Mouse (Mus musculus) limb, embryonic 12.5 days (tissue): Measurements from ENCODE around the gene Dnaja3. TPM values are rescaled to one million over a fixed set of nuclear protein-coding genes. Genes with fewer than 3 reads are reported as not detected.

Experiments
- ATAC-seq: fragments of 200-750 bp; cut with Nextera tagmentation; 2 replicates; pipeline ENCODE4 v1.8.0; 2017; ENCODE audit warnings: low read depth, moderate TSS enrichment; ENCODE audit not compliant: insufficient number of reproducible peaks, insufficient read depth, low FRiP score, low TSS enrichment
- H3K27ac ChIP-seq: fragments of 300-500 bp; sonication (generic); 2 replicates; pipeline ENCODE4 v1.5.1; 2016; ENCODE audit warnings: mild to moderate bottlenecking, moderate library complexity
- H3K27me3 ChIP-seq: fragments of 300-500 bp; sonication (generic); 2 replicates; pipeline ENCODE4 v1.6.1; 2016; ENCODE audit warnings: mild to moderate bottlenecking, moderate library complexity
- H3K36me3 ChIP-seq: fragments of 300-500 bp; sonication (generic); 2 replicates; pipeline ENCODE4 v1.6.1; 2016; ENCODE audit warnings: mild to moderate bottlenecking, moderate library complexity
- H3K4me1 ChIP-seq: fragments of 300-500 bp; sonication (generic); replicated peaks from 2 replicates; pipeline ENCODE4 v1.6.1; 2016
- H3K4me2 ChIP-seq: fragments of 300-500 bp; sonication (generic); 2 replicates; pipeline ENCODE4 v1.6.1; 2016; ENCODE audit warnings: mild to moderate bottlenecking, moderate library complexity
- H3K4me3 ChIP-seq: fragments of 300-500 bp; sonication (generic); replicated peaks from 2 replicates; pipeline ENCODE4 v1.5.1; 2016; ENCODE audit warnings: mild to moderate bottlenecking
- H3K9ac ChIP-seq: fragments of 300-500 bp; sonication (generic); replicated peaks from 2 replicates; pipeline ENCODE4 v1.6.1; 2016; ENCODE audit warnings: mild to moderate bottlenecking, moderate library complexity
- H3K9me3 ChIP-seq: fragments of 300-500 bp; sonication (generic); 2 replicates; pipeline ENCODE4 v1.6.1; 2016; ENCODE audit warnings: mild to moderate bottlenecking, moderate library complexity
- WGBS: fragments of 180-500 bp; shearing (Covaris S2); methylation state at CpG from one replicate; pipeline ENCODE4 v1.1.7; 2016; 5-methylcytosine and 5-hydroxymethylcytosine counted together
- polyA plus RNA-seq: library from polyadenylated mRNA; unstranded; fragments of >200 nt; fragmentation: Nextera tagmentation; extraction: Ambion mirVana; gene quantifications from 2 replicates; pipeline ENCODE4 v1.2.1, GENCODE M21; 2016

Dnaja3 gene
- polyA plus RNA-seq: 55.1 and 58.0 TPM in 2 replicates

GRCm38 (mm10) chr16:4639831-4640237 lies at the start of gene Dnaja3, which contains the start of gene Vasn:
TSS of gene Dnaja3 (plus strand) at chr16:4639989.
TSS of gene Vasn (plus strand) at chr16:4639941.
- no peaks in the 10 kb centered on the region for H3K9me3 ChIP-seq
- peaks cover 22% of the 10 kb centered on the region for H3K36me3 ChIP-seq
- peak within 1 kb of the TSS; percentile 89 for H3K27ac ChIP-seq
- no peaks in the 10 kb centered on the region for H3K27me3 ChIP-seq
- H3K4me2 ChIP-seq: peak within 1 kb of the TSS; percentile 88
- H3K4me1 ChIP-seq: peaks cover 49% of the 10 kb centered on the region
- ATAC-seq: peak; percentile 96
- H3K4me3 ChIP-seq: peak within 1 kb of the TSS; percentile 64
- WGBS: 1% methylated on average over 21 of the region's 22 CpGs
- peak within 1 kb of the TSS; percentile 75 for H3K9ac ChIP-seq

- H3K27ac ChIP-seq: no peak overlapping the region
- H3K9ac ChIP-seq: no peak overlapping the region
- H3K36me3 ChIP-seq: peaks cover 13% of the 10 kb centered on the region
- H3K9me3 ChIP-seq: no peaks in the 10 kb centered on the region
- H3K4me3 ChIP-seq: no peak overlapping the region
- 95% methylated on average over 9 of the region's 9 CpGs for WGBS
- no peak for ATAC-seq
- H3K4me2 ChIP-seq: no peak overlapping the region
- H3K27me3 ChIP-seq: no peaks in the 10 kb centered on the region
- H3K4me1 ChIP-seq: peaks cover 44% of the 10 kb centered on the region
These were observed 49.6 kb upstream of the Dnaja3 start for GRCm38 (mm10) chr16:4590236-4590635.

GRCm38 (mm10) chr16:4592909-4593875 lies 46.6 kb upstream of the Dnaja3 start:
- H3K9me3 ChIP-seq: no peaks in the 10 kb centered on the region
- peaks cover 54% of the 10 kb centered on the region for H3K4me1 ChIP-seq
- WGBS: 12% methylated on average over 32 of the region's 32 CpGs

GRCm38 (mm10) chr16:4593971-4594813 lies 45.6 kb upstream of the Dnaja3 start, which contains the start of gene Glis2:
TSS of gene Glis2 (plus strand) at chr16:4594713.
- Histone ChIP-seq H3K4me2 (peak within 1 kb of the TSS; percentile 99), H3K9ac (peak within 1 kb of the TSS; percentile 95), H3K27ac (peak within 1 kb of the TSS; percentile 97), H3K9me3 (no peaks in the 10 kb centered on the region), H3K27me3 (no peaks in the 10 kb centered on the region), H3K36me3 (peaks cover 13% of the 10 kb centered on the region), H3K4me3 (peak within 1 kb of the TSS; percentile 89), H3K4me1 (peaks cover 64% of the 10 kb centered on the region)
- ATAC-seq: peak; percentile 82
- WGBS: under 1% methylated on average over 46 of the region's 74 CpGs

More at GRCm38 (mm10) chr16:4592909-4593875, 46.6 kb upstream of the Dnaja3 start:
- ATAC-seq: no peak
- Histone ChIP-seq H3K36me3 (peaks cover 13% of the 10 kb centered on the region), H3K27me3 (no peaks in the 10 kb centered on the region), H3K27ac (peak overlapping the region; percentile 97), H3K4me3 (peak overlapping the region; percentile 89), H3K4me2 (peak overlapping the region; percentile 99), H3K9ac (peak overlapping the region; percentile 95; the same call in 1 of the 2 replicates)

- H3K4me1 ChIP-seq: peaks cover 72% of the 10 kb centered on the region
- peak overlapping the region; percentile 99 for H3K4me2 ChIP-seq
These were observed 44.8 kb upstream of the Dnaja3 start for GRCm38 (mm10) chr16:4594814-4595526.

GRCm38 (mm10) chr16:4595527-4595963 lies 44.2 kb upstream of the Dnaja3 start:
- peak overlapping the region; percentile 97 for H3K27ac ChIP-seq
- H3K4me1 ChIP-seq: peaks cover 77% of the 10 kb centered on the region
- ATAC-seq: no peak; the same call in 1 of the 2 replicates
- peak overlapping the region; percentile 89 for H3K4me3 ChIP-seq
- H3K9ac ChIP-seq: peak overlapping the region; percentile 95
- 2% methylated on average over 5 of the region's 5 CpGs for WGBS
- no peaks in the 10 kb centered on the region for H3K9me3 ChIP-seq
- peak overlapping the region; percentile 99 for H3K4me2 ChIP-seq
- peaks cover 7% of the 10 kb centered on the region for H3K36me3 ChIP-seq
- H3K27me3 ChIP-seq: no peaks in the 10 kb centered on the region

More at GRCm38 (mm10) chr16:4594814-4595526, 44.8 kb upstream of the Dnaja3 start:
- H3K9ac ChIP-seq: peak overlapping the region; percentile 95
- no peaks in the 10 kb centered on the region for H3K27me3 ChIP-seq
- WGBS: 1% methylated on average over 49 of the region's 52 CpGs
- H3K9me3 ChIP-seq: no peaks in the 10 kb centered on the region
- H3K27ac ChIP-seq: peak overlapping the region; percentile 97
- H3K4me3 ChIP-seq: peak overlapping the region; percentile 89
- peak; percentile 1; the same call in 1 of the 2 replicates for ATAC-seq
- peaks cover 13% of the 10 kb centered on the region for H3K36me3 ChIP-seq

GRCm38 (mm10) chr16:4596141-4596728 lies 43.6 kb upstream of the Dnaja3 start:
- Histone ChIP-seq H3K27me3 (no peaks in the 10 kb centered on the region), H3K4me3 (peak overlapping the region; percentile 89), H3K27ac (peak overlapping the region; percentile 97), H3K36me3 (peaks cover under 1% of the 10 kb centered on the region), H3K9ac (peak overlapping the region; percentile 95), H3K4me2 (peak overlapping the region; percentile 99), H3K4me1 (peaks cover 84% of the 10 kb centered on the region), H3K9me3 (no peaks in the 10 kb centered on the region)
- WGBS: 7% methylated on average over 3 of the region's 3 CpGs
- ATAC-seq: no peak

- H3K4me3 ChIP-seq: peak overlapping the region; percentile 89
- H3K36me3 ChIP-seq: no peaks in the 10 kb centered on the region
- ATAC-seq: no peak
- no peaks in the 10 kb centered on the region for H3K9me3 ChIP-seq
- 72% methylated on average over 2 of the region's 2 CpGs for WGBS
- no peaks in the 10 kb centered on the region for H3K27me3 ChIP-seq
- H3K27ac ChIP-seq: peak overlapping the region; percentile 78
- H3K4me2 ChIP-seq: peak overlapping the region; percentile 99
- H3K9ac ChIP-seq: peak overlapping the region; percentile 40
- peaks cover 87% of the 10 kb centered on the region for H3K4me1 ChIP-seq
These were observed 43.0 kb upstream of the Dnaja3 start for GRCm38 (mm10) chr16:4596836-4597235.

- H3K27me3 ChIP-seq: no peaks in the 10 kb centered on the region
- H3K27ac ChIP-seq: peak overlapping the region; percentile 78
- H3K4me1 ChIP-seq: peaks cover 87% of the 10 kb centered on the region
- no peak for ATAC-seq
- H3K9ac ChIP-seq: peak overlapping the region; percentile 40
- H3K4me2 ChIP-seq: peak overlapping the region; percentile 99
- H3K9me3 ChIP-seq: no peaks in the 10 kb centered on the region
- WGBS: 45% methylated on average over 7 of the region's 7 CpGs
- H3K4me3 ChIP-seq: peak overlapping the region; percentile 89
- no peaks in the 10 kb centered on the region for H3K36me3 ChIP-seq
These were observed 42.5 kb upstream of the Dnaja3 start for GRCm38 (mm10) chr16:4597296-4597695.

- peak overlapping the region; percentile 50; the same call in 1 of the 2 replicates for H3K9ac ChIP-seq
- H3K4me3 ChIP-seq: peak overlapping the region; percentile 89
- 54% methylated on average over 5 of the region's 5 CpGs for WGBS
- peak overlapping the region; percentile 78 for H3K27ac ChIP-seq
- no peaks in the 10 kb centered on the region for H3K9me3 ChIP-seq
- no peaks in the 10 kb centered on the region for H3K36me3 ChIP-seq
- no peak for ATAC-seq
- H3K27me3 ChIP-seq: no peaks in the 10 kb centered on the region
- peaks cover 88% of the 10 kb centered on the region for H3K4me1 ChIP-seq
- H3K4me2 ChIP-seq: peak overlapping the region; percentile 99
These were observed 41.7 kb upstream of the Dnaja3 start for GRCm38 (mm10) chr16:4598041-4598440.
